Mouse (Mus musculus): ENCODE measurements around the gene Ccdc114.
A peak's percentile ranks its signal among the peaks of the same experiment; 100 is the strongest.
"Not testable (repeated sequence)": the region's sequence is repeated elsewhere in the genome, so short reads cannot be mapped to it uniquely, and the experiment has no call there.

Gene Ccdc114

DNA sequence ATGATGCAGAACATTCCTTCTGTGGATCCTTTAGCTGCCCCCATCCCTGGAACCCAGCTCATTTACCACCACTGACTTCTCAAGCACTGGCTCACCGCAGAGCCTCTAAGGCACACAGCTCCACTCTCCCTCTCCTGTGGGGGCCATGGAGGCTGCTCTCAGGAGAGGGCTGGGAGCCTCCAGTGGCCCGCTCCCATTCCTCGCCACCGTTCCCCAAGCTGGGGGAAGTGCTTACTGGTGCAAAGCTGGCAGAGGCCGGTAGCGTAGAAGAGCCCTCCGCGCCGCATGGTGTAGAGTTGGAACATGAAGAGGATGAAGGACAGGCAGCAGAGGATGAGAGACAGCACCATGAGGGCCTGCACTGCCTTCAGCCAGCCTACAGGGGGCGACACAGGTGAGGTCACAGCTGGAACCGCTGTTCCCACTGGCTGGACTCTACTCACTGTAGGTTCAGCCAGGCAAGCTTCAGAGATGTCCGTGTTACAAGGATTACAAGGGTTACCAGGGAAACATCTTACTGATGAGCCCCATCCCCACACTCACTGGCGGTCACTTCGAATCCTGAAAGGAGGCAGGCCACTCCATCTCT is 4.7 kb upstream of the Ccdc114 start:
- DNase-seq: peak; percentile 33 to 49

DNA sequence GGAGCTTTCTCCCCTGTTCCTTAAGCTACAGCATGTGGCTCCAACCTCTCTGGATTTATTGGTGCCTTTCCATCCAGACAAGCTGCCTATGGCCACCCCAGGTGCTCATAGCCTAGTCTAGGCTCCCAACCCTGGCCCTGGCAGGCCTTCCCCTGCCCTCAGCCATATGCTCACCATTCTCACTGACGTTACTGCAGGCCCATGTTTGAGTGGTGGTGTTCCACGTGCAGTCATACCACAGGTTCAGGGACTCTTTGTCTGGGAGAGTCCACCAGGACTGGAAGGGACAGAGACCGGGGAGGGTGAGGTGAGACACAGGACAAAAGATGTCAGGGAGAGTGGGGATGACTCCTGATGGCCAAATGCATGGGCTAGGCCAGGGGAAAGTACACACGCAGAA is 4.1 kb upstream of the Ccdc114 start:
- DNase-seq: no peak

DNA sequence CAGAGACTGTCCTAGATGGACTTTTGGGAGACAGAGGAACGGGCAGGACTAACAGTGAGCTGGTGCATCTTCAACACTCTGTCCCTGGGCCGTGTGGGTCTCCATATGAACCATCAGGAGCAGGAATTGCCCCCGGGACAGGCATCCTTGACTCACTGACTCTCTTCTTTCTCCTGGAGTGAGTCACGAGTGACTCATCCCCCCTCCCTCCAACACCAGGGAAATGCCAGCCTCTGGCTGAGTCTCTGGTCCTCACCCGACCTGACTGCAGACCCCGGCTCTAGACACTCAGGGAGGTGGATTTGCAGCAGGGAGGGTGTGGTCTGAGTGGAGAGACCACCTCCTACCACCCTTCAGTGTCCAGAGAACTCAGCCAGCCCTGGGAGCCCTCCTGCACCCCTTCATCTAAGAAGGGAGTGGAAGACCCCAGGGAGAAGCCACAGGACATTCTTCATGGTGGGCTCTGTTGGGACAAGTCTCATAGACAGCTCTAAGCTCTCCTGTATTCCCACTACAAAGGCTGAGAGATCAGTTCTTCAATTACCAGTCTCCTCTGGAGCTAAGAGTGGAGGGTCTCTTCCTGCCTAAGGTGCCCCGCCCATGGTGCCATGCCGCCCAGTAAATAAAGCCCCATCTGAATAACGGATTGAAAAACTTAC is 3.2 kb upstream of the Ccdc114 start:
- DNase-seq: peak; percentile 39 to 51

DNA sequence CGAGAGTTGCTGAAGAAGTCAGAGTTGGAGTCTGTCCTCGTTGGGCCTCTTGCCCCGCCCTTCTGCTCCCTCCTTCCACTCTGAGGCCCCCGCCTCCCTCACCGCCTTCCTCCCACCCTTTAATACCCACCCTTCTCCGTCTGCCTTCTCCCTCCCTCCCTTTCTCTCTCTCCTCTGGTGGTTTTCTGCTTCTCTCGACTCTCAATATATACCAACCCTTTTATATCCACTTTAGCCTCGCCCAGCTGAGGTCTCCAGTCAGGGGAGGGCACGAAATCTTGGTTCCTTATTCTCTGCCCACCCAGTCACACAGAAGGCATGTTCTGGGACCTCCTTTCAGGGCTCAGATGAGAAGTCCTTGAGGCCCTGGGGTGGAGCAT is 2.6 kb upstream of the Ccdc114 start, which contains the start of gene Emp3:
Gene Emp3 (minus strand): TSS at position 163 of the 380 bp plus-strand sequence.
- peak; percentile 73 to 81 for DNase-seq

DNA sequence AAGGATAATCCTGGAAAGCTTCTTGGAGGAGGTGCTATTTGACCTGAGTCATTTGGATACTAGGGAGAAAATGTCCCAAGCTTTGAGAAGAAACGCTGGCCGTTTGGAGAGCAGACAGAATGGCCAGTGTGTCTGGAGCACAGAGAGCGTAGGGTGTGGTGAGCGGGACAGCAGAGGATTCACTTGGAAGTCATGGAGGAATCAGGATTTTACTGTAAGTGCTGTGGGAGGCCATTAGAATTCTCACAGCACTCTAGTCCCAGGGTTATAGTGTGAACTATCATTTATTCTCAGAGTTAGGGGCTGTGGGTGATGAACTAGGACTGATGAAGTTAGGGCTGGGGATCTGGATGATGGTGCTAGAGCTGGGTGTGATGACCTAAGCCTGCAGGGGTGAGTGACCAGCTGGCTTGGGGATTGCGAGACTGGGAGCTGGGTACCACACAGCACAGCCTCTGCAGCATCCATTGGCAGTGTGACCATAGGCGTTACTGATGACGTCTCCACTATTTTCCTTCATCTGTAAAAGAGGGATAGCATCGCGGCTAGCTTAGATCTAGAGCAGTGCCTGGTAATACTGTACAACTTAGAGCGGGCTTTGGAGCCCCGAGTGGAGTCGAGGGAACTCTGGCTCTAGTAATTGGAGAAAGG is 1.8 kb upstream of the Ccdc114 start:
- DNase-seq: no peak

DNA sequence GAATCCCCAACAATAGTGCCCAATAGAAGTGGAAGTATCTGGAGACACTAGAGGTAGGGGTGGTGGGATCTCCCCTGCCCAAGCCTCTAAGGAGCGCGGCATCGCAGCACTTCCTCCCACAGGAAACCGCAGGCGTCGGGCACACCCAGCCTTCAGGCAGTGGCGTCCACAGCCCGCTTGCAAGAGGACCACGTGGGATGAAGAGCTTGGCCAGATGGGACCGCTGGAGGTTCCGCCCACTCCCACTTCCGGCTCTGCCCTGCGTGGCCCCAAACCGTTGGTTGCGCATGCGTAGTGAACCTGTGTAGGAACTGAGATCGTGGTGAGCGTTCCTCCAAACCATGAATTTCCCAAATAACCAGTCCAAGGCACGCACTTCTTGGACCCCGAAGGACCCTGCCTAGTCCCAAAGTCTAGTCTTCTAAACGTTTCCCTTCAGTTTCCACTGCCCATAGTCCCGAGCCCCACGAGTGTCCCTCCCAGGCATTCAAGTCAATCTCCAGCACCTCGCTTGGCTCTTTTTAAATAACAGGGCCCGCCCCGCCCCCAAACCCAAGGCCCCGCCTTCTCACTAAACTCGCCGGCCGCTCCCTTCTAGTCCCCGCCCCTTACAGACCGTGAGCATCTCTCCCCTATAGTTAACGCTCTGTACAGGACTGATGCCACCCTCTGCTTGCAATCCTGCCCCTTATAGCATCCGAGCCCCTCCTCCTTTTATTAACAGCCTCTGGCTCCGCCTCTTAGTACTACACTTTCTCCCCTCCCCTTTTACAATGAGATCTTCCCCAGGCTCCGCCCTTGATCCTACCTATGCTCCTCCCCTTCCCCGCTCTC is 727 bp upstream of the Ccdc114 start:
- peak; percentile 95 to 97 for DNase-seq

DNA sequence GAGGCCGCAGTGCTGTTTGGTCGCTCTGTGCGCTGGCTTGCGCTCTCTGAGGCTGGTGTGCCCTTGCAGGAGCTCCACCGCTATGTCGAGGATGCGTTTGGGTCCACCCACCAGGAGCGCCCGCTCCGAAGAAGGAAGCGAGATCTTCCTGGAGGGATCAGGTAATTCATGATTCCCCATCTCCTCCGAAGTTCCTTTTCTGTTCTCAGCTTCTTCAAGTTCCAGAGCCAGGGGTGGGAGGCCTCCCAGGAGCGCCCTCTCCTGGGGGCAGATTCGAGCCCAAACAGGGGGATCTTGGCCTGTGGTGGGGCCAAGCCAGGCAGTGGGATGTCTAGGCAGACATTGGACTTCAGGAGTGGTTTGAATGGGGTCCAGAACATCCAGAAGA is 551 bp downstream of the Ccdc114 start:
- peak; percentile 69 to 77 for DNase-seq

DNA sequence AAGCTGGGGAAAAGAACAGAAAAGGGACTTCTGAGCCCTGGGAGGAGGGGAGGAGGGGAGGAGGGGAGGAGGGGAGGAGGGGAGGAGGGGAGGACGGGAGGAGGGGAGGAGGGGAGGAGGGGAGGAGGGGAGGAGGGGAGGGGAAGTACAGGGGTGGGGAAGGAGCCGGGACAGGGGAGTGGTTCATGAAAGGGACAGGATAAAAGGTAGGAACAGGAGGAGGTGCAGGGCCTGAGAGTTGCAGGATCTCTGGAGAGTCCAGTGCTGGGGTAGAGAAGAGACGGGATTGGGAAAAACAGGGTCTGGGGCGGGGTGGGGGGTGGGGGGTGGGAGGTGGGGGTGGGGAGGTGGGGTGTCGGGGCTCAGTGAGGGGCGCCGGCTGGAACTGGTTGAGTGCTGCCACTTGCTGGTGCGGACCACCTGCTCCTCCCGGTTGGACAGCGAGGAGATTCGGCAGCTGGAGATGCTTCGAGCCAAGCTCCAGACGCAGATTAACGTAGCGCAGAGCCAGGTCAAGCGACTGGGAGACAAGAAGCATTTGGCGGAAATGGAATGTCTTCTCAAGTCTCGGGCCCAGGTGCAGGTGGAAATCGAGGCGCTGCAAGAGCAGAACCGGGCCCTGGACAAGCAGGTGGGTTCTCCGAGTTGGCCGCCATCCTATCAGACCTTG is 4.9 kb downstream of the Ccdc114 start:
- peak; percentile 39 to 51 for DNase-seq

DNA sequence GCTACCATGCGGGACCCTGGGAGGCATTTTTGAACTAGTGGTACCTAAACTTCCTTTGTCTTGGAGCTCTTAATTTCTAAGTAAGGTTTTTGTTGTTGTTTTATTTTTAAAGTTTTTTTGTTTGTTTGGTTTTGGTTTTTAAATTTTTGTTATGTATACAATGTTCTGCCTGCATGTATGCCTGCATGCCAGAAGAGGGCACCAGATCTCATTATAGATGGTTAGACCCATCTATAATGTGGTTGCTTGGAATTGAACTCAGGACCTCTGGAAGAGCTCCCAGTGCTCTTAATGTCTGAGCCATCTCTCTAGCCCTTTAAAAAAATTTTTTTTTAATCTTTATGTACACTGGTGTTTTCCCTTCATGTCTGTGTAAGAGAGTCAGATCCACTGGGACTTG is 5.8 kb downstream of the Ccdc114 start:
- no peak for DNase-seq

DNA sequence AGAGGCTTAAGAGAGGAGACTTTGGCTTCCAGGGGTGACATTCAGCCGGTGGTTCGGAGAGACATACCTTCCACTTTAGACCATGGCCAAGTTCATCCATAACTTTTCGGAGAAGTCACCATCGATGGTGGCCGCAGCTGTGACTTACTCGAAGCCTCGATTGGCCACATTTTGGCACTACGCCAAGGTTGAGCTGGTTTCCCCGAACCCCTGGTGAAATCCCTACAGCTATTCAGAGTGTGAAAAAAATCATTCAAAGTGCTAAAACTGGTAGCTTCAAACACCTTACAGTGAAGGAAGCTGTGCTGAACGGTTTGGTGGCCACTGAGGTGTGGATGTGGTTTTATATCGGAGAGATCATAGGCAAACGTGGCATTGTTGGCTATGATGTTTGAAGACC is 9.9 kb downstream of the Ccdc114 start:
- DNase-seq: not testable (repeated sequence)

DNA sequence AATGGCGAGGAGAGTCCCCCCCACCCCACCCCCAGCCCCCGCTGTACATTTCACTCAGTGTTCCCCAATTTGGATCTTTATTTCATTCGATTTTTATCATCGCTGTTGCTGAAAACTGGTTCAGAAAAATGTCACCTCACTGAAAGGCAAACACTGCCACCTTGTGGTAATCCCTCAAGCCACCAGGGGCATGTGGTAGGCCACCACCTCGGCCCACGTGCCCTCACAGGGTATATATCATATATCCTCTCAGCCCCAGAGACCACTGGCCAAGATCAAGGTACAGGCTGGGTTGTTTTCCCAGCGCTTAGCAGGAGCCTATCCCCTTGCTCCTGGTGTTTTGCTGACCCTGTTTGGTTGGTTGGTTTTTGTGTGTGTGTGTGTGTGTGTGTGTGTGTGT is 11.2 kb downstream of the Ccdc114 start:
- DNase-seq: peak; percentile 79 to 82

DNA sequence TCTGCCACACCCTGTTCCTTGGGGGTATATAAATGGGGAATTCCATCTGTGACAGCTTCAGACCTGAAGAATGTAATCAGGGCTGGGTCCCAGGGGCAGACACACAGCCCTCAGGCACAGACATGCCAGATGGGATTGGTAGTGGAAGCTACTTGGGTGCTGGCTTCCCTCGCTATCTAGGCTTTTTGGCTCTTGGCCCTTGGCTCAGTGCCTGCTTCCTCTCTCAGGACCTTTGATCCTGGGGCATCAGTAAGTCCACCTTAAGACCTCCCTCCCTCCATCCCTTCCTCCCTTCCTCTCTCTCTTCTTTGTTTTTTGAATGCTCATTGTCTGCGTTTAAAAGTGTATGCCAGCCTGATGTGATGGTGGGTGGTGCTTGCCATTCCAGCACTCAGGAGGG is 16.0 kb downstream of the Ccdc114 start:
- peak in 1 of 2 experiments; percentile 17 for DNase-seq

DNA sequence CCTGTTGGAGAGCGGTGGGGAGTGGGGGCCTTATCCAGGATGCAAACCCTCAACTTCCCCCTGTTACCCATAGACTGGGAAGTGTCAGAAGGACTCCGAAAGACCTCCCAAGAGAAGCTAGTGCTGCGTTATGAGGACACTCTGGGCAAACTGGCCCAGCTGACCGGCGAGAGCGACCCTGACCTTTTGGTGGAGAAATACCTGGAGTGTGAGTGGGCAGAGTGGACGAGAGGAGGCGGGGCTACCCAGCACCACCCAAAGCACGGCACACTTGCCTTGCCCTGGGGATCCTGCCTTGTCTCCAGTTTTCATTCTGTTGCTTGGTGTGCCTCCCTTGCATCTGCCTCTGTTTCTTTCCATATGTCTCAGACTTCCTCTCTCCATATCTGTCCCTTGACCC is 18.1 kb downstream of the Ccdc114 start:
- DNase-seq: no peak

DNA sequence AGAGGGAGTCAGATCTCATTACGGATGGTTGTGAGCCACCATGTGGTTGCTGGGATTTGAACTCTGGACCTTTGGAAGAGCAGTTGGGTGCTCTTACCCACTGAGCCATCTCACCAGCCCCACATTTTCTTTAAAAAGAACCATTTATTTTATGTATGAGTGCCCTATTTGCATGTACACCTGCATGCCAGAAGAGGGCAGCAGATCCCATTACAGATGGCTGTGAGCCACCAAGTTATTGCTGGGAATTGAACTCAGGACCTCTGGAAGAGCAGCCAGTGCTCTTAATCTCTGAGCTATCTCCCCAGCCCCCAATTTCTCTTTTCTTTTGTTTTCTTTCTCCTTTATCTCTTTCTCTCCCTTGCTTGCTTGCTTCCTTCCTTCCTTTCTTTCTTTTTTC is 19.4 kb downstream of the Ccdc114 start:
- DNase-seq: peak in 1 of 2 experiments; percentile 21

DNA sequence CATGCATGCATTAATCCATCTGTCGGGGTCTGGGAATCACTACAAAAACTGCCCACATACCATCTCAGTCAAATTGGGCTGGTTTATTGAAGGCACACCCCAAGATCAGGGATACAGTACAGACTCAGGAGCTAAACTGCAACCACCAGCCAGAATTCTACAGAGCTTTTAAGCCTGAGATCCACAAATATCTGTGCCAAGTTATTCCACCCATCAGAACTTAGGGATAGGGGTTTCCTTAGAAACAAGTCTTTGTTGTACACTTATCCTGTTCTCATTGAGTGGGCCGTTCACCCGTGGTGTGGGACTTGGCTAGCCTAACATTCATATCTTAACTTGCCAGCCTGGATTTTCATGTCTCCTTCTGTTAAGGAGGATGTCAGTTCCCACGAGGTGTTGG is 25.2 kb downstream of the Ccdc114 start:
- DNase-seq: no peak

DNA sequence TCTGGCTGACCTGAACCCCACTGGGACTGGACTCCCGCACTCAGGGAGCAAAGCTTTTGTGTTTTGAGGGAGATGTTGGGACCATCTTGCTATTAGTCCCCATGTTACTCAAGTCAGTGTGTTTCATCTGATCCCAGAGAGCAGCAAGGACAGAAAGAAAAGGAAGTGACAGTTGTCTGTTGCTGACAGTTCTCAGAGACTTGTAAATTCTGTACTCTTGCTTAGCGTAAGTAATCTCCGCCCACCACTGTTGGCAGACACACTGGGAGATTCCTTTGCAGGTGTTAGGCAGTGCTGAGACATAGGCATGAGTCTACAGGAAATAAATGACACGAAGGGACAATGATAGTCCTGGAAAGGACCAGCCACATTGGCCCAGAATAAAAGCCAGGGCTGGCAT is 32.7 kb downstream of the Ccdc114 start:
- DNase-seq: no peak

DNA sequence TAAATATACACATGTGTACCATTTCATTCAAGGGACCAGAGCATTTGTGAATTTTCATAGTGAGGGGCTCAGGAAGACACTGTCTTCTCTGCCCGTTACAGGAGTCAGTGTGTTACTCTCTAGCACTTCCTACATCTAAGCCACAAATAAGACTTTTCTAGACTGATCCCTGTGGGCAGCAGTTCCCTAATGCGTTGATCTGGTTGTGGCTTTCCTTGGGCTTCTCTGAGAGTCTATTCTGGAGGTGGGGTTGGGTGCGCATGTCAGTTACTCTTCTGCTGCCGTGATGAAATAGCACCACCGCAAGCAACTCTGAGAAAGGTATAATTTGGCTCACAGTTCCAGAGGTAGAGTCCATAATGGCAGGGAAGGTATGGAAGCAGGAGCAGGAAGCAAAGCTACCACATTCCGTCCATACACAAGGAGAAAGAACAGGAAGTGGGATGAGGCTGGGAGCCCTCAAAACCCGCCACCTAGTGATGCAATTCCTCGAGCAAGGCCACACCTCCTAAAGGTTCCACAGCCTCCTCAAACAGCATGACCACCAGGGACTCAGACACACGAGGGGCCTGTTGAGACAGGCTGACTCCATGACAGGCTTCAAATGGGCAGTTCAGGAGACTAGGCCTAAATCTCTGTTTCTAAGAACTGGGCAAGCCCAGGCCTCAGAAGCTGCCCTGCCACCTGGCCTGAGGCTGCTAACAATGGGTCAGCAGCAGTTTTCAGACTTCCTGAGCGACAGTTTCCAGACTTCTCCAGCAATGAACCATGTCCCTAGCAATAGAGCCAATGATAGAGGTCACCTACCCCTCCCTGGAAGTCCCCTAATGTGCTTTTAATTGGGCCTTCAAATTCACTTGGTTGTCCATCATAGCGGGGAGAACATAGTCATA is 48.2 kb downstream of the Ccdc114 start:
- no peak for DNase-seq

DNA sequence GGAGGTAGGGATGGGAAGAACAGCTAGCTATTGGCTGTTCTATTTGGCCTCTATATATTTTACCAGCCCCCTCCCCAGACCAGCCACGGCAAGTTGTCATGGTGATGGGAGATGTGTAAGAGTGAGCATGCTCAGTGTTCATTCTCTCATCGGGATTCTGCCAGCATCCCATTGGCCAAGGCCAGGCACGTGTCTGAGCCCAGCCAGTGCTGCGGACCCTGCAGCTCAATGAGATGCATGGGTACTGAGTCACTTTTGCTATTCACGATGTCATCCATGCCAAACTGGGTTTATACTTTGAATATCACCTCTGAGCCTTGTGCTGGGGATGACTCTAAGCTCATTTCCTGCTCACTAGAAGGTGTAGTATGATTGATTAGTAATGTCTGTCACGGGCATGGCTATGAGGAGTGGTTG is 49.4 kb downstream of the Ccdc114 start:
- DNase-seq: no peak

DNA sequence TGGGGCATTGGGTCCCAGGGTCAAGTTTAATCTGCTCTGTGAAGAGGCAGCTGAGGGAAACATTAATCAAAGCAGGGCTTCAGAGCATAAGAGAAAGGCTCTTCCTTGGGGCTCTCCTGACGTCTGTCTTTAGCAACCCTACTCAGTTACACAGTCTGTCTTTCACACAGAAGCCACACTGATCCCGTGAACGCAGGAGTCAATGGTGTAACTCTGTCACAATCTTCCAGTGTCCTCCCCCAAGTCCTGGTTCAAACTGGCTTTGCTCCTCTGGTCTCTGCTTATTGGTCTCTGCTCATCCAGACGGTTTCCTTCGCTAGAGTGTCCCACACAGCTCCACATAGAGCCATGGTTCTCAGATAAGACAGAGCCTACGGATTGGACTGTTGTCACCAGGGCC is 50.2 kb downstream of the Ccdc114 start:
- DNase-seq: no peak

DNA sequence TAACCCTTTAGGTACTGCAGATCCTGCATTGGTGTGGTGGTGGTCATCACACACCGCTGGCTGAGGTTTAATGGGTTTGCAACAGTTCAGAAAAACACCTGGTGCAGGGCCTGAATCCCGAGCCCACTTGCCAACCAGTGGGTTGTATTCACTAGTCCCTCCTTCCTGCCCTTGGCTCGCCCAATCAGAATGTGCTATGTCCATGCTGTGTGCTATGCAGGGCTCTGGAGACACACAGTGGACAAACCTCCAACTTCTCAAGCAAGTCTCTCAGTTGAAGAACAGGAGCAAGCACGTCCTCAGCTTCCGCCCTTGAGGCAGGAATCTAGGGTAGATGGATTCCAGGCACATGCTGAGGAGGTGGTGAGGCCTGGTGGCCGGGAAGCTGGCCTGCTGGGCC is 50.6 kb downstream of the Ccdc114 start:
- peak; percentile 37 to 58 for DNase-seq

DNA sequence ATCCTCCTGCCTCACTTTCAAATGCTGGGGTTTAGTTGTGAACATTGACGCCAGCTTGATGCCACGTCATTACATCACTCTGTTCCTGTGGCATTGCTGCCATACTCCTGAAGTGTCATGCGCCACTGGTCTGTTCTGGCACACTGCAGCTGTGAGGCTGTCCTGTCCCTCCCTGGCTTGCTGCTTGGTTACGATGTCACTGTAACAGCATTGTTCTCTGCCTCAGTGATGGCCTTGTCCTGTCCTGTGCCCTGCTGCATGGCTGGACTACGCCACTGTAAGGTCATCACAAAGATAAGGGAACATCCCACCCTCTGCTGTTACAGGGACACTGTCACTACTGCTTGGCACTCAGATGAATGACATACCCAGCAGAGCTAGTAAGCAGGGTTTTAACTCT is 57.7 kb downstream of the Ccdc114 start:
- no peak for DNase-seq

DNA sequence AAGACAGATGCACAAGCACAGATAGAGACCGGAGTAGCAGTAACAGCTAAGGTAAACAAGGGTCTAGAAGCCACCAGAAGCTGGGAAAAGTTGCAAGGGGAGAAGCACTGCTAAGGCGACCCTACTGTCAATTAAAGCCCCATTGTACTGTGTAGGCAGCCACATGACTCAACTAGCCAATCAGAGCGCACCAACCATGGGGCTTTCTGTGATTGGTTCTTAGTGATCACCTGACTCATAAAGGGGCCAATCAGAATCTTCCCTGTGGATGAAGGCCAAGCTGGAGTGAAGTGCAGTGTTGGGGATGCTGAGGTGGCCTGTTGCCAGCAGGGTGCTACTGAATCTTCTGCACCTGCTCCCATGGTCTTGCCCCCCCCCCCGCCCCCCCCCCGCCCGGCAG is 63.0 kb downstream of the Ccdc114 start:
- no peak for DNase-seq
